Mouse (Mus musculus): ENCODE results near the gene Gm13278.
"Not testable (repeated sequence)": the region's sequence is repeated elsewhere in the genome, so short reads cannot be mapped to it uniquely, and the experiment has no call there.

Gene Gm13278

GRCm38 (mm10) chr4:88791250-88791649 is at the start of gene Gm13278:
TSS of gene Gm13278 (plus strand) at chr4:88791550.
- DNase-seq (ENCODE audit: low read depth): not testable (repeated sequence)

DNA sequence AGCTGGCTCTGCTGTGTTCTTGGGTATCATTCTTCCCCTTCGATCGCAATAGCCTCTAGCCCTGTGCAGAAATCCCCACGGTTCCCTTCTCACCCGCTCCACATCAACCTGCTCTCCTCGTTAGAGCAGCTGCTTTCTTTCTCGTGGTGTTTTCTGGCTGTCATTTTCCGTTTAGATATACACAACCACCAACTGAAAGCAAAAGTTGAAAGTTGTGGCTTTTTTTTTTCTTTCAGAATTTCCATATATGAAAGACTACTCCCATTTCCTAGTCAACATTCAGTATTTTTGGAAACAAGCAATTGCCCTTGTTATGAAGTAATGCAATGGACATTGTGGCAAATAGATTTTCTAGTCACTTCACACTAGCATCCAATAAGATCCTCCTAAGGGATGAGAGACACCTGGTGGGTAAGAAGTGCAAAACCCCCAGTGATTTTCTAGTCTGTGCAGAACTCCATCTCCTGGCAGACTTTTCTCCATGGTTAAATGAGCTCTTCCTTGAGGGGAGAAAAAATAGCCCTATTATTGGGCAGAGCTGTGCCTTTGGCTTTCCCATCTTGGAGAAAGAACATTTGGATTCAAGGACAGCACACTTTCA is 48.5 kb upstream of the Gm13278 start:
- no peak for DNase-seq (ENCODE audit: low read depth)

DNA sequence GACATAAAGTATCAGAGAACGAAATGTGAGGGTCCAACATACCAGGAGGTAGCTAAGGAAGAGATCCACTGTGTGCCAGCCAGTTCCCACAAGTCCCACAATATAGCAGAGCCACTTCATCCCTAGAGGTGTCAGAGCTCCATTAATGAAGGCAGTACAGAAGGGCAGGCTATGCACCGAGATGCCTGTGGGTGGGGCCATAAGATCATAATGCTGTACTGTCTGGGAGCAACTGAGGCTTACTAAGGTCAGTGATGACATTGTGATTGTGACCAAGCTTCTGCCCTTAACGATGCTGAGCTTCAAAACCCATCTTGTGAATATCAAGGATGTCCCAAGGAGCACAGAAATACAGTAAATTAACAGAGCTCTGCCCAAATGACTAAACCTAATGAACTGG is 47.1 kb upstream of the Gm13278 start:
- peak; percentile 41 for DNase-seq (ENCODE audit: low read depth)

- DNase-seq (ENCODE audit: low read depth): no peak
These were observed 41.4 kb upstream of the Gm13278 start for GRCm38 (mm10) chr4:88749926-88750325.

DNA sequence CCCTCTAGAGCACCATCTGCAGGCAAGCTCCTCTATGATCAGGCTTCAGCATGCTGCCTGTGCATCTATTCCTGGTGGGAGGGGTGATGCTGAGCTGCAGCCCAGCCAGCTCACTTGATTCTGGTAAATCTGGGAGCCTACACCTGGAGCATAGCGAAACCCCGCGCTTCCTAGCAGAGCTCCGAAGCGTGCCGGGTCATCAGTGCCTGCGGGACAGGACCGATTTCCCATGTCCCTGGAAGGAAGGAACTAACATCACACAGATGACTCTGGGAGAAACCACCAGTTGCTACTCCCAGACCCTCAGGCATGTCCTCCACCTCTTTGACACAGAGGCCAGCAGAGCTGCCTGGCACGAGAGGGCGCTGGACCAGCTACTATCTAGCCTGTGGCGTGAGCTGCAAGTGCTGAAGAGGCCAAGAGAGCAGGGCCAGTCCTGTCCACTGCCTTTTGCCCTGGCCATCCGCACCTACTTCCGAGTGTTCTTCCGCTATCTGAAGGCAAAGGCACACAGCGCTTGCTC is 36.5 kb upstream of the Gm13278 start, which contains the start of gene Gm13271:
Gene Gm13271, plus strand, starts transcription at position 51 of the 523 bp plus-strand sequence.
- DNase-seq (ENCODE audit: low read depth): not testable (repeated sequence)

GRCm38 (mm10) chr4:88756581-88757513 is 34.5 kb upstream of the Gm13278 start:
- DNase-seq (ENCODE audit: low read depth): peak; percentile 80

DNA sequence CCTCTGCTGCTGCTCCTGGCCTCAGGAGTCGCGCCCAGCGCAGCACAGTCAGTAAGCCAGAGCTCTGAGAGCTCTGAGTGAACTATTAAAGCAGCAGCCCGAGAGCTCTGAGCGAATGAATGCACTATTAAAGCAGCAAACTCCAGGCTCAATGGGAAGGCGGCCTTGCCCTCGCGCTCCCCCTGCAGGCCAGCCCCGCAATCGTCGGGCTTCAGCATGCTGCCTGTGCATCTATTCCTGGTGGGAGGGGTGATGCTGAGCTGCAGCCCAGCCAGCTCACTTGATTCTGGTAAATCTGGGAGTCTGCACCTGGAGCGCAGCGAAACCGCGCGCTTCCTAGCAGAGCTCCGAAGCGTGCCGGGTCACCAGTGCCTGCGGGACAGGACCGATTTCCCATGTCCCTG is 33.7 kb upstream of the Gm13278 start:
- DNase-seq (ENCODE audit: low read depth): peak; percentile 93

GRCm38 (mm10) chr4:88758751-88759150 is 32.6 kb upstream of the Gm13278 start:
- DNase-seq (ENCODE audit: low read depth): not testable (repeated sequence)

GRCm38 (mm10) chr4:88759610-88760268 is 31.6 kb upstream of the Gm13278 start, which contains the start of gene Gm13283:
TSS of gene Gm13283 (plus strand) at chr4:88760119.
- DNase-seq (ENCODE audit: low read depth): not testable (repeated sequence)

GRCm38 (mm10) chr4:88760431-88760830 is 30.9 kb upstream of the Gm13278 start:
- peak; percentile 82 for DNase-seq (ENCODE audit: low read depth)

DNA sequence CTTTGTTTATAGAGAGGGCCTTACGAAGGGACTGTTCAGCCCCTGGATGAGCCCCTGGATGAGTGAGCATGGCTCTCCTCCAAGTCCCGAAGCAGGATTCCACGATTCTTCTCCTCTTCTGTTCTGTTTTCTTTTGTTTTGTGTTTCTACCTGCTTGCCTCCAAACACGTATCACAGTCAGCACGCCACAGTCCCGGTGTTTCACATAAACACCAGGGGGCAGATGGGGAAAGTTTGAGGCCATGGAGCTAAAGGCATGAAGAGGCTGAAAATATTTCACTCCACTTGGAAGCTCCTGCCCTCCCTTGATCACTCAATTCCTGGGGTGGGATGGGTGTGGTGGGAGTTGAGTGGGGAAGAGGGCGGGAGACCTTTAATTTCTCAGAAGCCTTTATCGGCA is 29.6 kb upstream of the Gm13278 start:
- DNase-seq (ENCODE audit: low read depth): not testable (repeated sequence)

DNA sequence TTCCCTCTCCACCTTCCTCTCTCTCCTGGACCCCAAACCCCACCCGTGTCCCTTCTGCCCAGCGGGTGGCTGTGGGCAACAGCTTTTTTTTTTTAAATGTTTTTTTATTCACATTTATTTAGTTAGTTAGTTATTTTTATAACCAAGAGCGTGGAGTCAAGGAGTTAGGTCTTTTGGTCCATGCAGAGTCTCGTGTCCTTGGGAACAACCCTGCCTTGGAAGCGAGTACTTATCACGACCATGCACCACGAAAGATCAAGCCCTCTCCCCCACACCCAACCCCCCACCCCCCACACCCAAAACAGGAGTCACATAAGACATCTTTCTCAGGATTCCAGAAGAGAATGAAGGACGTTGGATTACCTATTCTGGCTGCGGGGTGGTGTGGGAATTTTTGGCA is 29.0 kb upstream of the Gm13278 start:
- DNase-seq (ENCODE audit: low read depth): not testable (repeated sequence)

- DNase-seq (ENCODE audit: low read depth): peak; percentile 78
These were observed 27.8 kb upstream of the Gm13278 start for GRCm38 (mm10) chr4:88763384-88764018.

DNA sequence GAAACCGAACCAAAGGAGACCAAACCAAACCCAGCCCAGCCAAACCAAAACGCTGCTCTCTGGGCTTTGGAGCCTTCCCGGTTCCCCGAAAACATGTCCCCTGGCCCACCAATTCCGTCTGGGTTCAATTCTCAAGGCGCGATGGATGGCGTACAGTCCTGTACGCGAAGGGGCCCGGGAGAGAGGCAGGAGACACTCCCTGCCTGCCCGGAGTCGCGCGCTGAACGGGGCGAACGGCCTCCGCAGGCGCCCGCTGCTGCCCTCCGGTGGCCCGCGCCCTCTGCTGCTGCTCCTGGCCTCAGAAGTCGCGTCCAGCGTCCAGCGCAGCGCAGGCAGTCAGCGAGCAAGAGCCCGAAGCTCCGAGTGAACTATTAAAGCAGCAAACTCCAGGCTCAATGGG is 17.8 kb upstream of the Gm13278 start, which contains the start of gene Gm13290:
Gene Gm13290, plus strand, starts transcription at position 301 of the 400 bp plus-strand sequence.
- not testable (repeated sequence) for DNase-seq (ENCODE audit: low read depth)

- not testable (repeated sequence) for DNase-seq (ENCODE audit: low read depth)
These were observed 14.7 kb upstream of the Gm13278 start, which contains the start of gene Gm13289 for GRCm38 (mm10) chr4:88776622-88777021. TSS of gene Gm13289 (plus strand) at chr4:88776922.

- not testable (repeated sequence) for DNase-seq (ENCODE audit: low read depth)
These were observed 11.8 kb upstream of the Gm13278 start, which contains the start of gene Gm13272 for GRCm38 (mm10) chr4:88779550-88779949. TSS of gene Gm13272 (plus strand) at chr4:88779850.

- not testable (repeated sequence) for DNase-seq (ENCODE audit: low read depth)
These were observed 11.0 kb upstream of the Gm13278 start for GRCm38 (mm10) chr4:88780320-88780719.

- DNase-seq (ENCODE audit: low read depth): not testable (repeated sequence)
These were observed 9.5 kb upstream of the Gm13278 start, which contains the start of gene Ifnz for GRCm38 (mm10) chr4:88781831-88782230. TSS of gene Ifnz (plus strand) at chr4:88782131.

GRCm38 (mm10) chr4:88782335-88782734 is 9.0 kb upstream of the Gm13278 start:
- not testable (repeated sequence) for DNase-seq (ENCODE audit: low read depth)

- not testable (repeated sequence) for DNase-seq (ENCODE audit: low read depth)
These were observed 5.9 kb upstream of the Gm13278 start, which contains the start of gene Gm13276 for GRCm38 (mm10) chr4:88785409-88785808. TSS of gene Gm13276 (plus strand) at chr4:88785709.

DNA sequence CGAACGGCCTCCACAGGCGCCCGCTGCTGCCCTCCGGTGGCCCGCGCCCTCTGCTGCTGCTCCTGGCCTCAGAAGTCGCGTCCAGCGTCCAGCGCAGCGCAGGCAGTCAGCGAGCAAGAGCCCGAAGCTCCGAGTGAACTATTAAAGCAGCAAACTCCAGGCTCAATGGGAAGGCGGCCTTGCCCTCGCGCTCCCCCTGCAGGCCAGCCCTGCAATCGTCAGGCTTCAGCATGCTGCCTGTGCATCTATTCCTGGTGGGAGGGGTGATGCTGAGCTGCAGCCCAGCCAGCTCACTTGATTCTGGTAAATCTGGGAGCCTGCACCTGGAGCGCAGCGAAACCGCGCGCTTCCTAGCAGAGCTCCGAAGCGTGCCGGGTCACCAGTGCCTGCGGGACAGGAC is 2.9 kb upstream of the Gm13278 start, which contains the start of gene Gm13277:
Gene Gm13277, plus strand, starts transcription at position 231 of the 400 bp plus-strand sequence.
- DNase-seq (ENCODE audit: low read depth): not testable (repeated sequence)

Measured in naive thymus-derived CD4-positive, alpha-beta T cell, adult 2 months (primary cell).